Mouse (Mus musculus) midbrain, embryonic 10.5 days (tissue): ENCODE measurements around the gene Nfib. TPM values are rescaled to one million over a fixed set of nuclear protein-coding genes. Genes with fewer than 3 reads are reported as not detected.
A peak's percentile ranks its signal among the peaks of the same experiment; 100 is the strongest.

Experiments
- DNase-seq: peaks from one replicate; pipeline ENCODE4 v3.0.0-alpha.2; 2017; ENCODE audit warnings: low spot score
- H3K27ac ChIP-seq: fragments of 300-500 bp; sonication (generic); replicated peaks from 2 replicates; pipeline ENCODE4 v1.5.1; 2016; ENCODE audit warnings: mild to moderate bottlenecking
- H3K27me3 ChIP-seq: fragments of 300-500 bp; sonication (generic); 2 replicates; pipeline ENCODE4 v1.6.1; 2016; ENCODE audit warnings: low read depth, mild to moderate bottlenecking; ENCODE audit not compliant: poor library complexity, severe bottlenecking
- H3K36me3 ChIP-seq: fragments of 300-500 bp; sonication (generic); 2 replicates; pipeline ENCODE4 v1.6.1; 2016; ENCODE audit warnings: mild to moderate bottlenecking, moderate library complexity
- H3K4me1 ChIP-seq: fragments of 300-500 bp; sonication (generic); 2 replicates; pipeline ENCODE4 v1.6.1; 2016
- H3K4me3 ChIP-seq: fragments of 300-500 bp; sonication (generic); 2 replicates; pipeline ENCODE4 v1.5.1; 2016; ENCODE audit warnings: mild to moderate bottlenecking, moderate library complexity
- H3K9me3 ChIP-seq: fragments of 300-500 bp; sonication (generic); replicated peaks from 2 replicates; pipeline ENCODE4 v1.6.1; 2016; ENCODE audit warnings: mild to moderate bottlenecking
- WGBS: fragments of 180-500 bp; shearing (Covaris S2); methylation state at CpG from one replicate; pipeline ENCODE4 v1.1.7; 2016; 5-methylcytosine and 5-hydroxymethylcytosine counted together
- polyA plus RNA-seq: library from polyadenylated mRNA; unstranded; fragments of >200 nt; fragmentation: Nextera tagmentation; extraction: Ambion mirVana; gene quantifications from 2 replicates; pipeline ENCODE4 v1.2.1, GENCODE M21; 2016

The Nfib gene
- polyA plus RNA-seq = 9.8 and 17.4 TPM in 2 replicates

DNA sequence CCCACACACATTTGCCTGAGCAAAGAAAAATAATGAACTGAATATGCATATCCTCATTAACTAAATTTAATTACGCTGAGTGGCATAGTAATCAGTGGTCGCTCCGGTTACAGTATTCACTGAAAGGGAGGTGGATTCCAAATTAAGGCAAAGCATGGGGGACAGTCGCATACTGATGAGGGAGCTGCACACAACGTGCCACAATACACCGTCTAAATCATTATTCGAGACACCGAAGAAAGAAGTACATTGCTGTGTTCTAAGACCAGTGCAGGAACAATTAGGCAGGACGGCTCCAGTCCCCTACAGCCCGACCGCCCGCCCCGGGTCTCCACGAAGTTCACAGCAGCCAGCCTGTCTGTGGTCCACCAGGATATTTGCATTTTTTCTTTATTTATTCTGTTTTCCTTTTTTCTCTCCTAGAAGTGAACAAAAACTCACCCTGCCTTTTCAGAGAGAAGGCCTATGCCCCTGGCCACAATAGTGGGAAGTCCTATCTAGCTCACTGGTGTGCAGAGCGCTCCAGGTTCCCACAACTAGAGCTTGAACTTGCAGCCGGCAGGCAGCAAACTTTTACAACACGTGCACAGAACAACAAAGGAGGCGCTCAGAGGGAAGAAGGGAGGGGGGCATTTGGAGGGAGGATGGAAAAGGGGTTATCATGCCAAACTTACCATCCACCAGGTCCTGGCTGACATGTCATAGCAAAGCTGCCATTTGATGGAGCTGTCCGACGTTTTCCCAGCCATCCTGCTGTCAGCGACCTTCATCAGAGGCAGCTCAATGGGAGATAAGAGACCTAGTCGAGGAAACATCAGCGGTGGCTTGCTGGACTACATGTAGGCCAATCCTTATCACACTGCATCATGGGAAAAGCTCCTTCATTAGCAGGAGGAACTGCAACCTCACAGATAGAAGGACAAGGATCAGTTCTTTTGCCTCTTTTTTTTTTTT, at the start of gene Nfib:
Gene Nfib (minus strand): TSS at position 910 of the 954 bp plus-strand sequence.
- WGBS = 65% methylated on average over 23 of the region's 23 CpGs
- peaks cover 35% of the 10 kb centered on the region for H3K4me1 ChIP-seq
- peak; percentile 28 for DNase-seq

GRCm38 (mm10) chr4:82735764-82736163, 30.2 kb upstream of the Nfib start:
- Histone ChIP-seq H3K27me3 (no peaks in the 10 kb centered on the region), H3K9me3 (no peaks in the 10 kb centered on the region), H3K27ac (no peak overlapping the region), H3K4me3 (no peak overlapping the region), H3K36me3 (no peaks in the 10 kb centered on the region), H3K4me1 (peaks cover under 1% of the 10 kb centered on the region; the same call in 1 of the 2 replicates)
- 82% methylated on average over 5 of the region's 5 CpGs for WGBS
- DNase-seq = no peak

More for the DNA sequence above, at the start of gene Nfib:
- H3K27ac ChIP-seq = peak within 1 kb of the TSS; percentile 78
- no peaks in the 10 kb centered on the region for H3K9me3 ChIP-seq
- no peaks in the 10 kb centered on the region for H3K36me3 ChIP-seq
- no peaks in the 10 kb centered on the region for H3K27me3 ChIP-seq
- no peak within 1 kb of the TSS for H3K4me3 ChIP-seq

DNA sequence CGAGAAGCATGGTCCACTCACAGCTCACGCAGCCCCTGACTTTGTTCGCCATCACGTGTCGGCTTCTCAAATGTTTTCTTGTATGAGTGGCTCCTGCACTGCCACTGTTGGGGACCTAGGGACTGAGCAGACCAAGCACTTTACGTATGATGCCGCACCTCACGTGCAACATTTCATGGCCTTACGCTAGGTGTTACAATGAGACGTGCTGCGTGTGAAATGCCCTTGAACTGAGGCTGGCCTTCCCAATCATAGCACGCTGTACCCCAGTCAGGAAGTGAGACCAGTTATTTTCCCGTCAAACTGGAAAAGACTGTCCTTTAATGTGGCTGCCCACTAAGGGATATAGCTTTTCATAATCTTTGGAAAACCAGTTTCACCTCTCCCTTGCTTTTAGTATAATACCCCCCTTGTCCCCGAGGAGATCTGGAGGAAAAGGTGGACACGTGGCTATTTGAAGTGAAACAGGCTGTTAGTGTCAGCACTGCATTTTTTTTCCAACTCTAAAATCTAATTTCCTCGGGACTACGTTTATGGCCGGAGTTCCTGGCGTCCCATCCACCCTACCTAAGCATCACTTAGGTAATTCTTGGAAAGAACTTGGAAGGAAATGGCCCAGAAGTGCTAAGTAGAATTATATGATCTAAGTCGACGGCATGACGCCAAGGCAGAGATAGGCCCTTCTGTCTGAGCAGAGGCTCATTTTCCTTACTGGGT, 29.4 kb upstream of the Nfib start:
- H3K27me3 ChIP-seq = no peaks in the 10 kb centered on the region
- H3K9me3 ChIP-seq = no peaks in the 10 kb centered on the region
- no peak overlapping the region for H3K27ac ChIP-seq
- no peak overlapping the region for H3K4me3 ChIP-seq
- no peak for DNase-seq
- WGBS = 93% methylated on average over 22 of the region's 22 CpGs
- peaks cover 9% of the 10 kb centered on the region for H3K4me1 ChIP-seq
- H3K36me3 ChIP-seq = no peaks in the 10 kb centered on the region

DNA sequence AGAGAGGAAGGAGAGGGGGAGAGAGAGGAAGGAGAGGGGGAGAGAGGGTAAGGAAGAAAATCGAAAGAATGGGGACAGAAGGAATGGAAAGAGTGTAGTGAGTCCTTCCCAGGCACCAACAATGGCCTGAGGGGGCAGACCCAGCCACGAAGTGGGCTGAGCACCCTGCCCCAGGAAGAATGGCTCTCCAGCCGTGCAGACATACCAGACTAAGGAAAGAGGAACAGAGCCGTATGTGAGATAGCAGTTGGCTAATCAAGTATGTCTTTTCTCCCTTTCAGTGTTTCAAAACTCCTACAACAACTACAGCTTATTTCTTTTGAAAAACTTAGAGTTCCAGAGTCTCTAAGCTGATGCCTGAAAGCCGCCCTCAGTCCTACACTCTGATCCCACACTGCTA, 28.8 kb upstream of the Nfib start:
- DNase-seq = no peak
- Histone ChIP-seq H3K27ac (no peak overlapping the region), H3K36me3 (no peaks in the 10 kb centered on the region), H3K4me3 (no peak overlapping the region), H3K4me1 (peaks cover 11% of the 10 kb centered on the region), H3K9me3 (no peaks in the 10 kb centered on the region), H3K27me3 (no peaks in the 10 kb centered on the region)
- WGBS = 56% methylated on average over 5 of the region's 5 CpGs

GRCm38 (mm10) chr4:82733636-82734035, 28.1 kb upstream of the Nfib start:
- no peaks in the 10 kb centered on the region for H3K36me3 ChIP-seq
- H3K4me1 ChIP-seq = peaks cover 11% of the 10 kb centered on the region
- H3K27me3 ChIP-seq = no peaks in the 10 kb centered on the region
- 88% methylated on average over 3 of the region's 3 CpGs for WGBS
- H3K27ac ChIP-seq = no peak overlapping the region
- DNase-seq = no peak
- H3K9me3 ChIP-seq = no peaks in the 10 kb centered on the region
- no peak overlapping the region for H3K4me3 ChIP-seq

GRCm38 (mm10) chr4:82730248-82730887, 24.8 kb upstream of the Nfib start:
- Histone ChIP-seq H3K4me3 (no peak overlapping the region), H3K36me3 (no peaks in the 10 kb centered on the region), H3K9me3 (no peaks in the 10 kb centered on the region), H3K27ac (peak overlapping the region; percentile 82), H3K4me1 (peaks cover 11% of the 10 kb centered on the region), H3K27me3 (no peaks in the 10 kb centered on the region)
- peak; percentile 32 for DNase-seq
- 29% methylated on average over 5 of the region's 5 CpGs for WGBS

DNA sequence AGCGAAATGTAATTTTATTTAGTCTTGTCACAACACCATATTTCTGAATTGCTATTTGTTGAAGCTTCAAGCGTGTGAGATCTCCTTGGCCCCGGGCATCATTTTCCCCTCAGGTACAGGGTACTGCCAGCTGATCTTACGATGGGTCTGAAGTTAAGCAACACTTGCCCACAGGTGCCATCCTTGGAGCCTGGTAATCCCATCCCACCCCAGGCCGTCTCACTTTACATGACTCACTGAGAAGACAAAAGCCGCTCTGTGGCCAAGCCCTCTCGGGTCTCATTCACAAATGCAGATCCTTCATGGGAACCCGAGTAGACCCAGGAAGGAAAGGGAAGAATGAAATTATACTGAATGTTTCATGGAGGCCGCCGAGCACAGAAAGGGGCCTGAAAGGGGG, 18.5 kb upstream of the Nfib start:
- H3K4me3 ChIP-seq = no peak overlapping the region

DNA sequence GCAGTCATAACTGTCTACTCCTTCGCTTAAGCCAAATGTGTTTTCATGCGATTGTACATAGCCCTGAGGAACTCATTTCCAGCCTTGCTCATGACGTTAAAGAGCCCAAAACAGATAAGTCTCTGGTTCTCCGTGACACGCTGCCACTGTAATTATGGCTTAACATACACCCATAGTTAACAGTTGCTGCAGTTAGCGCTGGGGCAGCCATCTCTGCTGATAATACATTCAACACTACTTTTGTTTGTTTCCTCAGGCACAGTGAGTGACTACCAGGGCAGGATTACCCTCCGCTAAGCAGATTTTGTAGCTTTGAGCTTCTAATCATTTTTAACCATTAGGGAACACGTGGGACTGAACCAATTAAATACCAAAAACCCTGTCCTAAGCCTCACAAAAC, 17.5 kb upstream of the Nfib start:
- no peaks in the 10 kb centered on the region for H3K4me1 ChIP-seq
- H3K9me3 ChIP-seq = peaks cover 11% of the 10 kb centered on the region; the same call in 1 of the 2 replicates
- H3K27ac ChIP-seq = no peak overlapping the region
- no peaks in the 10 kb centered on the region for H3K27me3 ChIP-seq
- WGBS = 86% methylated on average over 8 of the region's 8 CpGs
- H3K4me3 ChIP-seq = no peak overlapping the region
- DNase-seq = no peak
- no peaks in the 10 kb centered on the region for H3K36me3 ChIP-seq

More for the DNA sequence above, 18.5 kb upstream of the Nfib start:
- Histone ChIP-seq H3K9me3 (peaks cover 10% of the 10 kb centered on the region; the same call in 1 of the 2 replicates), H3K27me3 (no peaks in the 10 kb centered on the region), H3K4me1 (no peaks in the 10 kb centered on the region), H3K36me3 (no peaks in the 10 kb centered on the region), H3K27ac (no peak overlapping the region)
- DNase-seq = no peak
- 68% methylated on average over 10 of the region's 10 CpGs for WGBS

- H3K4me1 ChIP-seq = no peaks in the 10 kb centered on the region
- H3K36me3 ChIP-seq = no peaks in the 10 kb centered on the region
- DNase-seq = no peak
- WGBS = 84% methylated on average over 2 of the region's 2 CpGs
- H3K27ac ChIP-seq = no peak overlapping the region
- H3K27me3 ChIP-seq = no peaks in the 10 kb centered on the region
- no peak overlapping the region for H3K4me3 ChIP-seq
- peaks cover 11% of the 10 kb centered on the region; the same call in 1 of the 2 replicates for H3K9me3 ChIP-seq
These were observed 10.3 kb upstream of the Nfib start for GRCm38 (mm10) chr4:82715833-82716232.

- Histone ChIP-seq H3K36me3 (no peaks in the 10 kb centered on the region), H3K4me3 (no peak overlapping the region), H3K9me3 (no peaks in the 10 kb centered on the region), H3K27ac (no peak overlapping the region), H3K27me3 (no peaks in the 10 kb centered on the region), H3K4me1 (peaks cover 9% of the 10 kb centered on the region)
- DNase-seq = no peak
- 86% methylated on average over 7 of the region's 7 CpGs for WGBS
These were observed 6.2 kb upstream of the Nfib start for GRCm38 (mm10) chr4:82711611-82712295.

DNA sequence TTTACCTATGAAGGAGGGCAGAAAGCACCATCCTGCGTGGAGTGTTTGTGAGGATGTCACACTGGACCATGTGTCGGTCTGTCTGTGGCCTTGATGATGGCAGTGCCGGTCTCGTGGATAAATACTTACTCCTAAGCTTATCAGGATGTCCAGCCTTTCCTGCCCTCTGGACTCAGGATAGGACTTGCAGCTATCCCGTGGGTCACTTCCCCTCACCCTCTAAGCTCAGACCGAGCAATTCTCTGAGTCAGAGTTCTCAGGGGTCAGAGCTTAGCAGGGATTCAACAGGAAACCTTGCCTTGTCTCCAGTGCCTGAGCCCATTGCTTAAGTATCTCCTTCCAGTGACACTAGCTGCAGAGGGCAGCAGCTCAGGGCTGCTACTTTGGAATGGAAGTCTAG, 4.1 kb upstream of the Nfib start:
- H3K4me3 ChIP-seq = no peak overlapping the region
- no peak for DNase-seq
- WGBS = 72% methylated on average over 6 of the region's 6 CpGs
- no peaks in the 10 kb centered on the region for H3K9me3 ChIP-seq
- H3K36me3 ChIP-seq = no peaks in the 10 kb centered on the region
- H3K27me3 ChIP-seq = no peaks in the 10 kb centered on the region
- peaks cover 25% of the 10 kb centered on the region for H3K4me1 ChIP-seq
- no peak overlapping the region for H3K27ac ChIP-seq

GRCm38 (mm10) chr4:82706012-82706411, 462 bp upstream of the Nfib start:
- no peak for DNase-seq
- Histone ChIP-seq H3K4me1 (peaks cover 35% of the 10 kb centered on the region), H3K4me3 (no peak overlapping the region), H3K27me3 (no peaks in the 10 kb centered on the region), H3K36me3 (no peaks in the 10 kb centered on the region), H3K9me3 (no peaks in the 10 kb centered on the region), H3K27ac (peak overlapping the region; percentile 78)
- WGBS = 86% methylated on average over 2 of the region's 2 CpGs
